Mouse (Mus musculus) midbrain, embryonic 16.5 days (tissue): ENCODE data around the gene Tars2. TPM values are rescaled to one million over a fixed set of nuclear protein-coding genes. Genes with fewer than 3 reads are reported as not detected.
"Not testable (repeated sequence)": the region's sequence is repeated elsewhere in the genome, so short reads cannot be mapped to it uniquely, and the experiment has no call there.

Experiments used
- ATAC-seq: fragments of 200-750 bp; cut with Nextera tagmentation; 2 replicates; pipeline ENCODE4 v1.8.0; 2017; ENCODE audit warnings: moderate TSS enrichment
- H3K27ac ChIP-seq: fragments of 300-500 bp; sonication (generic); 2 replicates; pipeline ENCODE4 v1.5.1; 2014; ENCODE audit warnings: mild to moderate bottlenecking, low read length, mixed read lengths
- H3K27me3 ChIP-seq: fragments of 300-500 bp; sonication (generic); 2 replicates; pipeline ENCODE4 v1.6.1; 2014; ENCODE audit warnings: low read depth, low read length, mixed read lengths; ENCODE audit not compliant: control insufficient read depth, insufficient read depth
- H3K36me3 ChIP-seq: fragments of 300-500 bp; sonication (generic); 2 replicates; pipeline ENCODE4 v1.6.1; 2014; ENCODE audit warnings: mild to moderate bottlenecking, low read length, moderate library complexity, mixed read lengths; ENCODE audit not compliant: control insufficient read depth, insufficient read depth
- H3K4me1 ChIP-seq: fragments of 300-500 bp; sonication (generic); 2 replicates; pipeline ENCODE4 v1.6.1; 2014; ENCODE audit warnings: mild to moderate bottlenecking, low read length, mixed read lengths; ENCODE audit not compliant: control insufficient read depth, insufficient read depth
- H3K4me2 ChIP-seq: fragments of 300-500 bp; sonication (generic); 2 replicates; pipeline ENCODE4 v1.6.1; 2014; ENCODE audit warnings: mild to moderate bottlenecking, low read length, mixed read lengths
- H3K4me3 ChIP-seq: fragments of 300-500 bp; sonication (generic); 2 replicates; pipeline ENCODE4 v1.5.1; 2014; ENCODE audit warnings: low read depth, mild to moderate bottlenecking, low read length, moderate library complexity, mixed read lengths
- H3K9ac ChIP-seq: fragments of 300-500 bp; sonication (generic); 2 replicates; pipeline ENCODE4 v1.6.1; 2014; ENCODE audit warnings: low read depth, low read length, mixed read lengths
- H3K9me3 ChIP-seq: fragments of 300-500 bp; sonication (generic); replicated peaks from 2 replicates; pipeline ENCODE4 v1.6.1; 2014; ENCODE audit warnings: mild to moderate bottlenecking, low read length, mixed read lengths; ENCODE audit not compliant: control insufficient read depth, poor library complexity, severe bottlenecking
- WGBS: fragments of 180-500 bp; shearing (Covaris S2); extraction: QIAGEN DNeasy Blood & Tissue Kit; methylation state at CpG from one replicate; pipeline ENCODE4 v1.1.7; 2014; 5-methylcytosine and 5-hydroxymethylcytosine counted together
- microRNA-seq: library from miRNA; unstranded; fragments of <30 nt; microRNA quantifications from one replicate; pipeline ENCODE4, GENCODE M21; 2017
- polyA plus RNA-seq: library from polyadenylated mRNA; unstranded; fragments of >200 nt; fragmentation: Nextera tagmentation; extraction: Ambion mirVana; gene quantifications from 2 replicates; pipeline ENCODE4 v1.2.1, GENCODE M21; 2015

Gene Tars2
- polyA plus RNA-seq, 1 experiment from 2014 or later = 54.1 TPM

GRCm38 (mm10) chr3:95695796-95696195 is 64.2 kb downstream of the Tars2 start:
- no peak overlapping the region for H3K9ac ChIP-seq
- H3K27me3 ChIP-seq = no peaks in the 10 kb centered on the region
- no peak overlapping the region for H3K27ac ChIP-seq
- WGBS = 49% methylated on average over 3 of the region's 3 CpGs
- no peak for ATAC-seq
- no peaks in the 10 kb centered on the region for H3K36me3 ChIP-seq
- no peak overlapping the region for H3K4me2 ChIP-seq
- H3K9me3 ChIP-seq = no peaks in the 10 kb centered on the region
- no peak overlapping the region for H3K4me3 ChIP-seq
- no peaks in the 10 kb centered on the region for H3K4me1 ChIP-seq

- Histone ChIP-seq H3K9me3 (no peaks in the 10 kb centered on the region), H3K4me2 (no peak overlapping the region), H3K4me3 (no peak overlapping the region), H3K27me3 (no peaks in the 10 kb centered on the region), H3K9ac (no peak overlapping the region), H3K36me3 (no peaks in the 10 kb centered on the region), H3K4me1 (no peaks in the 10 kb centered on the region), H3K27ac (no peak overlapping the region)
- WGBS = 91% methylated on average over 11 of the region's 11 CpGs
- no peak for ATAC-seq
Measured at GRCm38 (mm10) chr3:95694808-95695703, 65.0 kb downstream of the Tars2 start.

GRCm38 (mm10) chr3:95693821-95694807 is 65.9 kb downstream of the Tars2 start:
- H3K9ac ChIP-seq = no peak overlapping the region
- no peaks in the 10 kb centered on the region for H3K36me3 ChIP-seq
- H3K27me3 ChIP-seq = no peaks in the 10 kb centered on the region
- H3K4me2 ChIP-seq = no peak overlapping the region
- H3K4me3 ChIP-seq = no peak overlapping the region
- no peak for ATAC-seq
- WGBS = 69% methylated on average over 11 of the region's 11 CpGs
- no peaks in the 10 kb centered on the region for H3K4me1 ChIP-seq
- no peak overlapping the region for H3K27ac ChIP-seq
- H3K9me3 ChIP-seq = no peaks in the 10 kb centered on the region

- 90% methylated on average over 6 of the region's 6 CpGs for WGBS
- H3K36me3 ChIP-seq = no peaks in the 10 kb centered on the region
- no peak overlapping the region for H3K4me3 ChIP-seq
- H3K27ac ChIP-seq = no peak overlapping the region
- no peak overlapping the region for H3K4me2 ChIP-seq
- H3K9ac ChIP-seq = no peak overlapping the region
- H3K9me3 ChIP-seq = no peaks in the 10 kb centered on the region
- no peaks in the 10 kb centered on the region for H3K27me3 ChIP-seq
- ATAC-seq = no peak
- H3K4me1 ChIP-seq = peaks cover 2% of the 10 kb centered on the region
Measured at GRCm38 (mm10) chr3:95692677-95693076, 67.3 kb downstream of the Tars2 start.

GRCm38 (mm10) chr3:95690552-95690951 is 69.5 kb downstream of the Tars2 start:
- not testable (repeated sequence) for H3K9ac ChIP-seq, H3K36me3 ChIP-seq, H3K4me3 ChIP-seq, H3K27ac ChIP-seq, H3K4me1 ChIP-seq, ATAC-seq, H3K27me3 ChIP-seq, H3K9me3 ChIP-seq, H3K4me2 ChIP-seq
- 90% methylated on average over 2 of the region's 2 CpGs for WGBS

Small RNA genes within 50 kb of the gene (microRNA-seq; reads per million reads assigned to microRNA genes)
- not detected for gene Mir7014

Other genes starting within 250 kb of the Tars2 start
- gene Ctss, start 233.4 kb downstream of the Tars2 start, polyA plus RNA-seq = 10.4 and 11.6 TPM in 2 replicates
- not detected in 2 replicates for gene Hormad1, start 200.5 kb downstream of the Tars2 start, polyA plus RNA-seq
- 27.0 and 28.5 TPM in 2 replicates for gene Golph3l, start 171.3 kb downstream of the Tars2 start, polyA plus RNA-seq
- gene Ensa, start 135.2 kb downstream of the Tars2 start, polyA plus RNA-seq = 128 and 131 TPM in 2 replicates
- gene Mcl1, start 101.4 kb downstream of the Tars2 start, polyA plus RNA-seq = 37.9 and 43.1 TPM in 2 replicates
- gene Adamtsl4, start 72.3 kb downstream of the Tars2 start, polyA plus RNA-seq = 0.80 and 1.0 TPM in 2 replicates
- gene Ecm1, start 20.6 kb downstream of the Tars2 start, polyA plus RNA-seq = 10.0 and 11.5 TPM in 2 replicates
- gene Rprd2, start 58.7 kb upstream of the Tars2 start, polyA plus RNA-seq = 21.0 and 24.6 TPM in 2 replicates
- 33.0 and 35.4 TPM in 2 replicates for gene Prpf3, start 95.7 kb upstream of the Tars2 start, polyA plus RNA-seq
- gene Mrps21, start 111.3 kb upstream of the Tars2 start, polyA plus RNA-seq = 247 and 260 TPM in 2 replicates
- 4.8 and 5.2 TPM in 2 replicates for gene Ciart, start 122.0 kb upstream of the Tars2 start, polyA plus RNA-seq
- gene BC028528, start 131.8 kb upstream of the Tars2 start, polyA plus RNA-seq = 18.2 and 18.5 TPM in 2 replicates
- gene Aph1a, start 133.8 kb upstream of the Tars2 start, polyA plus RNA-seq = 27.1 and 35.1 TPM in 2 replicates
- gene Car14, start 144.5 kb upstream of the Tars2 start, polyA plus RNA-seq = 7.6 and 9.2 TPM in 2 replicates
- 110 and 131 TPM in 2 replicates for gene Anp32e, start 169.0 kb upstream of the Tars2 start, polyA plus RNA-seq
- gene Plekho1, start 235.8 kb upstream of the Tars2 start, polyA plus RNA-seq = 46.1 and 54.6 TPM in 2 replicates